Mouse (Mus musculus) forebrain, embryonic 15.5 days (tissue): Measurements from ENCODE around the gene Pstpip1. TPM values are rescaled to one million over a fixed set of nuclear protein-coding genes. Genes with fewer than 3 reads are reported as not detected.
A peak's percentile ranks its signal among the peaks of the same experiment; 100 is the strongest.

Experiments used
- ATAC-seq: fragments of 200-750 bp; cut with Nextera tagmentation; replicated peaks from 2 replicates; pipeline ENCODE4 v1.8.0; 2017; ENCODE audit warnings: mild to moderate bottlenecking, moderate TSS enrichment, moderate library complexity
- H3K27ac ChIP-seq: fragments of 300-500 bp; sonication (generic); replicated peaks from 2 replicates; pipeline ENCODE4 v1.5.1; 2015; ENCODE audit warnings: mild to moderate bottlenecking, inconsistent platforms
- H3K27me3 ChIP-seq: fragments of 300-500 bp; sonication (generic); 2 replicates; pipeline ENCODE4 v1.6.1; 2015; ENCODE audit warnings: inconsistent platforms
- H3K36me3 ChIP-seq: fragments of 300-500 bp; sonication (generic); 2 replicates; pipeline ENCODE4 v1.6.1; 2015; ENCODE audit warnings: mild to moderate bottlenecking, inconsistent platforms
- H3K4me1 ChIP-seq: fragments of 300-500 bp; sonication (generic); 2 replicates; pipeline ENCODE4 v1.6.1; 2015; ENCODE audit warnings: inconsistent platforms
- H3K4me2 ChIP-seq: fragments of 300-500 bp; sonication (generic); replicated peaks from 2 replicates; pipeline ENCODE4 v1.6.1; 2015; ENCODE audit warnings: mild to moderate bottlenecking, inconsistent platforms
- H3K4me3 ChIP-seq: fragments of 300-500 bp; sonication (generic); 2 replicates; pipeline ENCODE4 v1.5.1; 2015; ENCODE audit warnings: mild to moderate bottlenecking, inconsistent platforms
- H3K9ac ChIP-seq: fragments of 300-500 bp; sonication (generic); replicated peaks from 2 replicates; pipeline ENCODE4 v1.6.1; 2015; ENCODE audit warnings: mild to moderate bottlenecking, inconsistent platforms
- H3K9me3 ChIP-seq: fragments of 300-500 bp; sonication (generic); 2 replicates; pipeline ENCODE4 v1.6.1; 2016; ENCODE audit warnings: inconsistent platforms
- WGBS: fragments of 180-500 bp; shearing (Covaris S2); methylation state at CpG from one replicate; pipeline ENCODE4 v1.1.7; 2015; ENCODE audit warnings: mixed read lengths; 5-methylcytosine and 5-hydroxymethylcytosine counted together
- polyA plus RNA-seq: library from polyadenylated mRNA; unstranded; fragments of >200 nt; fragmentation: Nextera tagmentation; extraction: Ambion mirVana; gene quantifications from 2 replicates; pipeline ENCODE4 v1.2.1, GENCODE M21; 2015

Gene Pstpip1
- polyA plus RNA-seq, 1 experiment from 2014 or later = 0.60 TPM

DNA sequence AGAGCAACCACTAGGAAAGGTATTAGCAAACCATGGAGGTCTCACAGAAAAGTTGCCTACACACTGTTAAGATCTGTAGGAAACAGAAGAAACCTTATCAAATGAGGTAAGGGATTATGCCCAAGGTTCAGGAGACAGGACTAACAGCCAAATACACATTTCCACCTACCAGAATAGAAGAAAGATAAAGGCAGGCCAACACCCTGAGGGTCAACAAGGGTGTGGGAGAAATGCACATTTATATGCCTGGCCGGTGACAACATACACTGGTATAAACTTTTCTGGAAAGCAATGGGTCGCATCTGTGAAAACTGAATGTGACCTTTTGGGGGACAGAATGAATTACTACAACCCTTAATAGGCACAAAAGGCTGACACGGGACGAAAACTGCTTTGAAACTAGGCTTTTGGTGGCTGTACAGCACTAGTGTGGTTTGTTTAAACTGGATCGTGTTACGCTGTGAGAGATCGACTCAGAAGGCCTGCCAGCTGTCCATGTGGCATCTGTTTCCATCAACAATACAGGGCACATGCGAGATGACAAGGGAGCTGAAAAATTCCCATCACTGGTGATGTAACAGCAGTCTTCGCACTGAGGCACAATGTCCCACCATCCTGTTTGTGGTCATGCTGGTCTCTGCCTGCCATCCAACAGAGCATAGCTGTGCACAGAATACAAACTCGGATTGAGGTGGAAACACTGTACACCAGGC is 42.2 kb downstream of the Pstpip1 start:
- no peak overlapping the region for H3K4me2 ChIP-seq
- H3K27me3 ChIP-seq = no peaks in the 10 kb centered on the region
- ATAC-seq = no peak
- 82% methylated on average over 10 of the region's 10 CpGs for WGBS
- H3K9me3 ChIP-seq = no peaks in the 10 kb centered on the region
- 0 out of 2 replicates have a peak, but pooled peaks cover 7% of the 10 kb centered on the region for H3K4me1 ChIP-seq
- no peak overlapping the region for H3K27ac ChIP-seq
- no peak overlapping the region for H3K9ac ChIP-seq
- no peak overlapping the region for H3K4me3 ChIP-seq
- peaks cover 68% of the 10 kb centered on the region for H3K36me3 ChIP-seq

DNA sequence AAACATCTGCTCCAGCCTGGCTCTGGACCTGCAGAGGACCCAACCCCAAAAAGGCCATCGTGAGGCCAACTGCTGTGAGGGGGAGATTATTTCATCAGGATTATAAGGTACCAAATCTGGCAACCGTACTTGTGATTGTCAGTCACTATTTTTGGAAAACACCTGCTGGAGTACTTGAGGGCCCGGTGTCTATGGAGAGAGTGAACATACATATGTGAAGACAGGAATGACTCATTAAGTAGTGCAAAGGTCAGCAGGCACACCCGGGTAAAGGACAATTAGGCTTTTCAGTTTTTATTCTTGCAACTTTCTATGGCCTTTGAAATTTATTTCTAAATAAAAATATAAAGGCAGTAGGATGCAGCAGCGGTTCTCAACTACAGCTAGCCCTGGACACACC is 44.2 kb downstream of the Pstpip1 start:
- H3K36me3 ChIP-seq = peaks cover 68% of the 10 kb centered on the region
- no peak overlapping the region for H3K9ac ChIP-seq
- H3K27ac ChIP-seq = no peak overlapping the region
- H3K4me3 ChIP-seq = no peak overlapping the region
- WGBS = 84% methylated on average over 5 of the region's 5 CpGs
- H3K4me2 ChIP-seq = no peak overlapping the region
- H3K27me3 ChIP-seq = no peaks in the 10 kb centered on the region
- no peaks in the 10 kb centered on the region for H3K9me3 ChIP-seq
- H3K4me1 ChIP-seq = 0 out of 2 replicates have a peak, but pooled peaks cover 7% of the 10 kb centered on the region
- ATAC-seq = no peak

DNA sequence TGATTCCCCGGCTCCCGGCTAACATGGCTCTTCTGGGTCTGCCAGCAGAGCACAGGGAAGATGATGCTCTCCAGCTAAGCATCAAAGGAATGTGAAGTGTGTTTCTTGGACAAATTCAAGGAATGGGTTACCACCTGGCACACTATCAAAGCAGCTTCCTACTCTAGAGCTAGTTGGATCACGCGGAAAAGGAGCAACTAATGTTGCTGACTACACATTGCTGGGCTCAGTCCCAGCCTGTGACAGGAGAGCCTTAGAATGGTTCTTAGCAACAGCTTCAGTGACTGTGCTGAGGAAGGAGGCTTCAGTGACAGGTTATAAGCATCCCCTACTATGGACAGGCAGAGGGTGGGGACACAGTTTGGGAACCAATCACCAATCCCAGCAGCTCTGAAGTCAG is 44.9 kb downstream of the Pstpip1 start:
- H3K9ac ChIP-seq = no peak overlapping the region
- H3K27me3 ChIP-seq = no peaks in the 10 kb centered on the region
- H3K4me2 ChIP-seq = no peak overlapping the region
- H3K4me1 ChIP-seq = 0 out of 2 replicates have a peak, but pooled peaks cover 7% of the 10 kb centered on the region
- 84% methylated on average over 4 of the region's 4 CpGs for WGBS
- ATAC-seq = no peak
- peaks cover 70% of the 10 kb centered on the region for H3K36me3 ChIP-seq
- no peaks in the 10 kb centered on the region for H3K9me3 ChIP-seq
- H3K4me3 ChIP-seq = no peak overlapping the region
- no peak overlapping the region for H3K27ac ChIP-seq

GRCm38 (mm10) chr9:56135590-56136197 is 45.9 kb downstream of the Pstpip1 start:
- Histone ChIP-seq H3K27ac (no peak overlapping the region), H3K9me3 (no peaks in the 10 kb centered on the region), H3K4me3 (no peak overlapping the region), H3K27me3 (no peaks in the 10 kb centered on the region), H3K36me3 (peaks cover 59% of the 10 kb centered on the region), H3K9ac (no peak overlapping the region), H3K4me2 (no peak overlapping the region), H3K4me1 (0 out of 2 replicates have a peak, but pooled peaks cover 7% of the 10 kb centered on the region)
- 75% methylated on average over 4 of the region's 4 CpGs for WGBS
- ATAC-seq = no peak

DNA sequence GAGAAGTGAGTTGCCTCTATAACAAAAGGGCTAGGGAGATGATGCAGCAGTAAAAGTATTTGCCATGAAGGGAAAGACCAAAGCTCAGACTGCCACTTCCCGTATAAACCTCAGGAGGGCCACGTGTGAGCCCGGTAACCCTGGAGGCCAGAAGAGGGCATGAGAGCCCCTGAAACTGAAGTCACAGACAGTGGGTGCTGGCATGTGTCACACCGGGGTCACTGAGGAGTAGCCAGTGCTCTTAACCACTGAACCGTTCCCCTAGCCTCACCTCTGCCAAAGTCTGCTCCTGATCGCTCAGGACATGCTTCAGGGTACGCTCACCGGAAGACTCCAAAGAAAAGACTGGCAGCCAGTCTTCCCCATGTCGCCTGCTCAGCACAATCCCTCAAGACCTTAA is 52.0 kb downstream of the Pstpip1 start:
- no peak overlapping the region for H3K4me3 ChIP-seq
- 89% methylated on average over 9 of the region's 9 CpGs for WGBS
- H3K4me1 ChIP-seq = no peaks in the 10 kb centered on the region
- no peak for ATAC-seq
- H3K27me3 ChIP-seq = no peaks in the 10 kb centered on the region
- H3K9ac ChIP-seq = no peak overlapping the region
- no peaks in the 10 kb centered on the region for H3K9me3 ChIP-seq
- H3K4me2 ChIP-seq = no peak overlapping the region
- H3K27ac ChIP-seq = no peak overlapping the region
- peaks cover 59% of the 10 kb centered on the region for H3K36me3 ChIP-seq

DNA sequence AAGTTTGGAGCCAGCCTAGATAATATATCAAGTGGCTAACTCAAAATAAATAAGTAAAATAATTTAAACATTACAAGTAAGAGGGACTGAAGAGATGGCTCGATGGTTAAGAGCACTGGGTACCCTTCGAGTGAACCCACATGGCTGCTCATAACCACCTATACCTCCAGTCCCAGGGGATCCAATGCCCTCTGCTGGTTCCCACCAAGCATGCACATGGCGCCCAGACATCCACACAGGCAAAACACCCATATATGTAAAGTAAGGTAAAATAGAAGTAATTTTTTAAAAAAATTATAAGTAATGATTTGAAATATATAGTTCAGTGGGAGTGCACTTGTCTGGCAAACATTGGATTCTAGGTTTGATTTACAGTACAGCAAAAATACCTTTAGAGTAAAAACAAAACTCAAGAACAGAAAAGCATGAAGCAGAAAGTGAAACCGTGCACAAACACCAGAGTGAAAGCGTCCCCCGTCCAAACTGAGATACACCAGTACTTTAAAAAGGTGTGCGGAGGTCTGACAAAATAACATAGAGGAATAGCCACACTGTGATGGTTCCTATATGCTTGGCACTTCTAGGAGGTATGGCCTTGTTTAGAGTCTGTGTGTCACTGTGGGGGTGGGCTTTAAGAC is 54.7 kb downstream of the Pstpip1 start:
- H3K4me1 ChIP-seq = 0 out of 2 replicates have a peak, but pooled peaks cover under 1% of the 10 kb centered on the region
- no peaks in the 10 kb centered on the region for H3K9me3 ChIP-seq
- no peaks in the 10 kb centered on the region for H3K27me3 ChIP-seq
- ATAC-seq = no peak
- no peak overlapping the region for H3K27ac ChIP-seq
- H3K36me3 ChIP-seq = peaks cover 50% of the 10 kb centered on the region
- 96% methylated on average over 7 of the region's 7 CpGs for whole genome bisulfite sequencing
- H3K9ac ChIP-seq = no peak overlapping the region
- no peak overlapping the region for H3K4me3 ChIP-seq
- H3K4me2 ChIP-seq = no peak overlapping the region

DNA sequence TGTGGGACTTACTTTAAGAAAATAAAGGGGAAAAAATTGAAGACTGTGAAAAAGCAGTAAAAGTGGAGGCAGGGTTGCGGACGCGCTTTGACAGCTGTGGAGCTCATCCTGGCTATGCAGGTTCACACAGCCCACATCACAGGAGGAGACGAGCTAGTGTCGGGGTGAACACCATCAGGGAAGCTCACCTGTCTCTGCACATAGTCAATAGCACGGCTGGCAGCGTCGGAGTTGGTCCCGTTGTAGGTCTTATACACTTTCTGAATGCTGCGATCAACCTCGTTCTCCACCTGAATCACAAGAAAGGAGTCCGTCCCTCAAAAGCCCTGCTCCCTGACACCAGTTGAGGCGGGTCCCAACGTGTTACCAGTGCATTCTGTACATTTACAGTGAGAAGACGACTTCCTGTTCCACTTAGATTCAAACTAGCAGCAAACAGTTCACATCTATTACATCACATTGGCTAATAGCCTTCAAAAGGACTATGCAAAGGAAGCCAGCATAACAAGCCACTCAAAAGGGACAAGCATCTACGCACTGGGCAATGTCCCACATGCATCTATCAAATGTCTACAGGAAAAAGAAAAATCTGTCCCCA is 56.7 kb downstream of the Pstpip1 start:
- no peaks in the 10 kb centered on the region for H3K9me3 ChIP-seq
- no peak for ATAC-seq
- H3K27me3 ChIP-seq = no peaks in the 10 kb centered on the region
- H3K4me1 ChIP-seq = 0 out of 2 replicates have a peak, but pooled peaks cover 2% of the 10 kb centered on the region
- no peak overlapping the region for H3K9ac ChIP-seq
- H3K27ac ChIP-seq = no peak overlapping the region
- peaks cover 45% of the 10 kb centered on the region for H3K36me3 ChIP-seq
- no peak overlapping the region for H3K4me2 ChIP-seq
- WGBS = 95% methylated on average over 16 of the region's 16 CpGs
- no peak overlapping the region for H3K4me3 ChIP-seq

DNA sequence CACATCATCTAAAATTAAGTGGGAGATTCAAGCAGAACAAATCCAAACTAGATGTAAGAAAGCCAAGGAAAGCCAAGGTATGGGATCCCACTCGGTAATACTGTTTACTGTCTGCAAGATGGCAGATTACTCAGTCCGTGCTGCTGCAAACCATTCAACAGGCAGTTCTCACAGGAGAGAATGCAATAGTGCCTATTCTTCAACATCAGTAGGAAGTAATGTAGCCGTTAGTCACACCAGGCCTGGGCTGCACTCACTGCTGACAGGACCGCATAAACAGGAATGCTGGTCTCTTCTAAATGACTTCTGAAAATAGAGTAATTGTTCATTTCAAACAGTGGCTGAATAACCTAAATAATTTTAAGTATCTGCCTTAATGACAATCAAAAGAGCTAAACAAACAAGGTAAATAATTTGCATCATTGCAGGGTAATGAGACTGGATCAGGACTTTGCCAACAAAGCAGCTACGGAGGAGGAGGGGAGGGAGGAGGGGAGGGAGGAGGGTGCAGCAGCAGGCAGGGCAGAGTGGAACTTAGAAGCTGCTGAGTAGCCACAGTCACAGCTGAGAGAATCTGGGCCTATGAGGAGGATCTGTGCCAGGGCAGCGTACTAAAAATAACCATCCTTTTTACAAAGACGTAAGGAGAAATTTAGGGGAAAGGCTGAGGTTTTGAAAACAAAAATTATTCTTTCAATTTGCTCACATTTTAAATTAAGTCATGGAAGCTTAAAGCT is 62.2 kb downstream of the Pstpip1 start:
- Histone ChIP-seq H3K4me3 (no peak overlapping the region), H3K4me1 (peaks cover 27% of the 10 kb centered on the region), H3K9ac (no peak overlapping the region), H3K36me3 (peaks cover under 1% of the 10 kb centered on the region), H3K9me3 (no peaks in the 10 kb centered on the region), H3K4me2 (no peak overlapping the region), H3K27me3 (no peaks in the 10 kb centered on the region), H3K27ac (peak overlapping the region; percentile 62)
- 0 out of 2 replicates have a peak, but pooled peaks have one; percentile 29 for ATAC-seq
- WGBS = 25% methylated on average over 7 of the region's 7 CpGs

- WGBS = 67% methylated on average over 4 of the region's 4 CpGs
- no peak for ATAC-seq
- Histone ChIP-seq H3K36me3 (no peaks in the 10 kb centered on the region), H3K4me1 (peaks cover 32% of the 10 kb centered on the region), H3K27me3 (no peaks in the 10 kb centered on the region), H3K4me2 (no peak overlapping the region), H3K27ac (peak overlapping the region; percentile 62), H3K4me3 (no peak overlapping the region), H3K9ac (no peak overlapping the region), H3K9me3 (no peaks in the 10 kb centered on the region)
These were observed 62.8 kb downstream of the Pstpip1 start for GRCm38 (mm10) chr9:56152482-56153007.

DNA sequence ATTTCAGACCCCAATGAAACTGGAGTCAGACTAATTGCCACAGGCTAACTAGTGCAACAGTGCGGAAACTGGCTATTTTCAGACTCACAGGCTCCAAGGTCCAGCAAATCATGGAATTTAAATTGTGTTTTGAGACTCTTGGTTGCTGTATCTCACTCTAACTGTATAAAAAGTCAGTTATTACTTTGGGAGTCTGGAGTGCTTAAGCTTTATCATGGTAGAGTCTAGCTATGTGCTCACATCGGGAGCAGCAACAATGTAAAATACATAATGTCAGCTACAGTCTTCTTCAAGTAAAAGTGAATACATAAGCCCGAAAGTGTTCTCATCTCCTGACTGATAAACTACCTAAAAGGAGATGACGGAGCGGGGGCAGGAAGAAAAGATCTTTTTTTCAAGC is 64.8 kb downstream of the Pstpip1 start:
- Histone ChIP-seq H3K36me3 (no peaks in the 10 kb centered on the region), H3K4me3 (no peak overlapping the region), H3K27me3 (no peaks in the 10 kb centered on the region), H3K4me2 (no peak overlapping the region), H3K4me1 (peaks cover 48% of the 10 kb centered on the region), H3K9ac (no peak overlapping the region), H3K27ac (no peak overlapping the region), H3K9me3 (no peaks in the 10 kb centered on the region)
- WGBS = 89% methylated on average over 5 of the region's 5 CpGs
- no peak for ATAC-seq

GRCm38 (mm10) chr9:56158077-56158476 is 68.3 kb downstream of the Pstpip1 start:
- Histone ChIP-seq H3K27me3 (no peaks in the 10 kb centered on the region), H3K4me3 (no peak overlapping the region), H3K36me3 (no peaks in the 10 kb centered on the region), H3K4me2 (no peak overlapping the region), H3K9me3 (no peaks in the 10 kb centered on the region), H3K27ac (no peak overlapping the region), H3K4me1 (peaks cover 42% of the 10 kb centered on the region), H3K9ac (no peak overlapping the region)
- whole genome bisulfite sequencing = 70% methylated on average over 2 of the region's 2 CpGs
- no peak for ATAC-seq
